Mouse (Mus musculus) brain, embryonic 14.5 days (tissue): ENCODE measurements around the gene Aox3.

Experiments used
- CTCF ChIP-seq: fragments of 200-500 bp; IDR thresholded peaks from 2 replicates; pipeline ENCODE4 v1.5.1; 2012; ENCODE audit warnings: inconsistent platforms, mild to moderate bottlenecking, moderate library complexity, borderline replicate concordance; ENCODE audit not compliant: insufficient read depth, insufficient read length; ENCODE audit errors: extremely low read depth
- POLR2A ChIP-seq: fragments of 200-500 bp; IDR thresholded peaks from 2 replicates; pipeline ENCODE4 v1.6.1; 2012; ENCODE audit warnings: mild to moderate bottlenecking, inconsistent platforms, borderline replicate concordance; ENCODE audit not compliant: poor library complexity, insufficient read depth, insufficient read length, severe bottlenecking; ENCODE audit errors: extremely low read depth

- TF ChIP-seq CTCF: no peak
- TF ChIP-seq POLR2A: no peak
Observed at GRCm38 (mm10) chr1:58244487-58244886, 131.6 kb downstream of the Aox3 start.
